Comparison of ENCODE assay signal across 19 mouse cellular contexts in genomic region chr10:23492971-23493370, GRCm38 (mm10).
"Had no signal": no experiment of that assay in that cellular context is flagged by ENCODE, and none has a peak within 500 bp of the region (broad histone marks: within the 10 kb centered on the region; RNA-seq: fewer than 3 reads in every experiment).

No protein-coding gene starts in this region.

- H3K9me3 ChIP-seq: liver, embryonic 15.5 days; lung, embryonic 15.5 days; midbrain, embryonic 12.5 days; neural tube, embryonic 12.5 days; stomach, embryonic 15.5 days had no signal

- H3K36me3 ChIP-seq: liver, embryonic 15.5 days; lung, embryonic 15.5 days; midbrain, embryonic 12.5 days; neural tube, embryonic 12.5 days; stomach, embryonic 15.5 days had no signal

- H3K4me3 ChIP-seq: liver, embryonic 15.5 days; lung, embryonic 15.5 days; midbrain, embryonic 12.5 days; myocyte; neural tube, embryonic 12.5 days; stomach, embryonic 15.5 days had no signal

- ATAC-seq: liver, postnatal 0 days; lung, postnatal 0 days; midbrain, embryonic 16.5 days had no signal

- H3K4me1 ChIP-seq: liver, embryonic 15.5 days; lung, embryonic 15.5 days; midbrain, embryonic 12.5 days; neural tube, embryonic 12.5 days; stomach, embryonic 15.5 days had no signal

- H3K4me2 ChIP-seq: liver, embryonic 15.5 days; lung, embryonic 15.5 days; midbrain, embryonic 12.5 days; neural tube, embryonic 12.5 days; stomach, embryonic 15.5 days had no signal

- DNase-seq: liver, postnatal 0 days; lung, adult 2 months; lung, postnatal 14 days; lung, postnatal 36 days; midbrain, embryonic 14.5 days; right cerebral cortex, postnatal 14 days; thymus, adult 2 months; thymus, postnatal 25 days; thymus, postnatal 4 days had no signal

- H3K27me3 ChIP-seq: liver, embryonic 15.5 days; lung, embryonic 15.5 days; midbrain, embryonic 12.5 days; neural tube, embryonic 12.5 days; stomach, embryonic 15.5 days had no signal

- H3K27ac ChIP-seq: liver, embryonic 15.5 days; lung, embryonic 15.5 days; macrophage; midbrain, embryonic 12.5 days; neural tube, embryonic 12.5 days; stomach, embryonic 15.5 days; stomach, postnatal 0 days had no signal

- H3K9ac ChIP-seq: liver, embryonic 15.5 days; liver, postnatal 0 days; lung, embryonic 15.5 days; midbrain, embryonic 12.5 days; neural tube, embryonic 12.5 days; stomach, embryonic 15.5 days had no signal
